Mouse (Mus musculus) layer of hippocampus, adult 8-10 months (tissue): Measurements from ENCODE around the gene Adnp. TPM values are rescaled to one million over a fixed set of nuclear protein-coding genes. Genes with fewer than 3 reads are reported as not detected.
"Not testable (repeated sequence)": the region's sequence is repeated elsewhere in the genome, so short reads cannot be mapped to it uniquely, and the experiment has no call there.

Experiments used
- DNase-seq, 2 experiments: peaks; one replicate each; pipeline ENCODE4 v3.0.0; 2022; ENCODE audit warnings: low spot score in 2 of 2
- microRNA-seq, 2 experiments: library from miRNA; unstranded; fragments of <30 nt; microRNA quantifications; one replicate each; pipeline ENCODE4 v1.2.0; 2022
- total RNA-seq, 4 experiments: library from RNA; stranded (reverse); gene quantifications; 2 replicates each; pipeline ENCODE4 v1.2.4; 2022

The Adnp gene
- total RNA-seq, 4 experiments from 2014 or later, result 69.9 to 88.6 (median 84.4) TPM

DNA sequence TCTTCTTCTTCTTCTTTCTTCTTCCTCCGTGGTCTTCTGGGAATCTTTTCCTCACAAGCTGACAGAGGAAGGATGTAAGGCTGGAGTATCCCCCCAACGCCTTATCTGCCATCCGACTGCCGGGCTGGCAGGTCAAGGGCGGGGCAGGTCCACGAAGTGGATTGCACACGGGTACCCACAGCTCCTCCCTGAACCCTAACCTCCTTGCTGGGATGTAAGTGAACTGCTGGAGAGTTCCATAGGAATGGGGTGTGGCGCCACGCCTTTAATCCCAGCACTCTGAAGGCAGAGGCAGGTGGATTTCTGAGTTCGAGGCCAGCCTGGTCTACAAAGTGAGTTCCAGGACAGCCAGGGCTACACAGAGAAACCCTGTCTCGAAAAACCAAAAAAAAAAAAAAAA lies 48.9 kb downstream of the Adnp start:
- DNase-seq, result not testable (repeated sequence)

DNA sequence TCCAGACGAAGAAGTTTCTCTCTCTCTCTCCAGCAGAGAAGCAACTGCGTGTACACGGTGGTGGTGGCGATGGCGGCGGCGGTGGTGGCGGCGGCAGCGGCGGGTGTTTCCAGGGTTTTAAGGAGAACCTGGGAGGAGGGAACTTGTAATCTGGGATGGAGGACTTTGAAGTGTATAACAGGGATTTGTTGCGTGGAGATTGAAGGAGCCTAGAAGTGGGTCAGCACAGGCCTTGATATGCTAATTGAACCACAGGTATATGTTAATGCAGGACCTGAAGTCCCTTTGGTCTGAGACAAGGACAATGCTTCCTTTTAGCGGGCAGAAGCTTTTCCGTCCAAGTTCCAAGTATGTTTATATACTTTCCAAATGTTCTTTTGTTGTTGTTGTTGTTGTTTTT lies 50.6 kb downstream of the Adnp start:
- no peak for DNase-seq

DNA sequence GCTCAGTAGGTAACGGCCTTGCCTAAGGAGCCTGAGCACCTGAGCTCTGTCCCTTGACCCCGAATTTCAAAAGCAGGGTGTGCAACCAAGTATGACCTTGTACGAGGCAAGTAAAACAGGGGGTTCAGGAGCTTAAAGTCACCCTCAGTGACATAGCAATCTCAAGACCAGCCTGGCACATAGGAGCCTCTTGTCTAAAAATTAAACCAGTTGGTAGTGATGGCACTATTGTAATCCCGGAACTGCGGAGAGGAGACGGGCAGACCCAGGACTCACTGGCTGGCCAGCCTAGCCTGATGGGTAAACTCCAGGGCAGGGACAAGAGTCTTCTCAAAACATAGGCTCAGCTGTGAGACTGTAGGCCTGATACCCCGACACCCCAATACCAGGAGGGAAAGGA lies 51.2 kb downstream of the Adnp start:
- DNase-seq, result no peak

DNA sequence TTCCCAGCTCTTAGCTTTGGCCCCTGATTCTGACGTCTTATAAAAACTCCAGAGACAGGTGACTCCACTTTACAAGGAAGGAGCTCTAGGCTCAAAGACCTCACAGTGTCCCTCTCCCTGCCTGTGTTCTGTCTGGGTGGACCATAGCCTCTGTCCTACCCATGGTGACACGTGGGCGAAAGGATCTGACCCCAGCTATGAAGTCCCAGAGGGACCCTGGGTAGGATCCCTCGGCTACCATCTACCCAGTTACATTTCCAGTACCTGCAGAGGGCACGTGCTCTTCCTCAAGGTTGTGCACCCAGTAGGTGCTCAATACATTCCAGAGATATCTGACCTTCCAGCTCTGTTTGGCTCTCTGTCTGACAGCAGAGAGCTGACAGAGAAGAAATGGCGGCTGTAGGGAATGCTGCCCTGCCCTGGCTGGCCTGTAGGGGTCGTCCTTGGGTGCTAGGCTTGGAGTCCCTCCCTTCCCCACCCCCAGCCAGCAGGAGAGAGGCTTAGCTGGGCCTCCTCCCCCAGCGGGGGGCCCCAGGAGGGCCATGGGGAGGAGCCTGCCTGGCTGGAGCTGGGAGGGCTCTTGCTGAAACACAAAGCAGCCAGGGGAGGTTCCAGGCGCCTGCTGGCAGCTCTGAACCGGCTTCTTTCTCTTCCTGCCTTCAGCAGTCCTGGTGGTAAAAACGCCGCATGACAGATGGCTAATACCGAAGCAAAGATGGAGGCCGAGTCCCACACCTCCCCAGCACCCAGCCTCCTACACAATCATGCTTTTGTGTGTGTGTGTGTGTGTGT lies 52.6 kb downstream of the Adnp start:
- peak; percentile 55 to 61 for DNase-seq

DNA sequence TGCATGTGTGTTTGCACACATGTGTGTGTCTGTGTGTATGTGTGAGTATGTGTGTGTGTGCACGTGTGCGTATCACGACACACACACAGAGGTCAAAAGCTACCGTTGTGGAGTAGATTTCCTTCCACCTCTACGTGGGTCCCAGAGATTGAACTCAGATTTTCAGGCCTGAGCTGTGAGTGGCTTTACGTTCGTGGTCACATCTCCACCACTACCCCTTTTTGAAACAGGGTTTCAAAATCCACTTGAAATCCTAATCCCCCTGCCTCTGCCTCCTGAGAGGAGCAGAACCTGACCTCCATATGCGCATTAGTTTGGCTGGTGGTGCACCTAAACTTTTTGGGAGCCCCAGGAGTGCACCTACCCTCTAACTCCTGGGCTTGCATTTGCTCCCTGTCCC lies 57.7 kb downstream of the Adnp start:
- DNase-seq, result no peak

DNA sequence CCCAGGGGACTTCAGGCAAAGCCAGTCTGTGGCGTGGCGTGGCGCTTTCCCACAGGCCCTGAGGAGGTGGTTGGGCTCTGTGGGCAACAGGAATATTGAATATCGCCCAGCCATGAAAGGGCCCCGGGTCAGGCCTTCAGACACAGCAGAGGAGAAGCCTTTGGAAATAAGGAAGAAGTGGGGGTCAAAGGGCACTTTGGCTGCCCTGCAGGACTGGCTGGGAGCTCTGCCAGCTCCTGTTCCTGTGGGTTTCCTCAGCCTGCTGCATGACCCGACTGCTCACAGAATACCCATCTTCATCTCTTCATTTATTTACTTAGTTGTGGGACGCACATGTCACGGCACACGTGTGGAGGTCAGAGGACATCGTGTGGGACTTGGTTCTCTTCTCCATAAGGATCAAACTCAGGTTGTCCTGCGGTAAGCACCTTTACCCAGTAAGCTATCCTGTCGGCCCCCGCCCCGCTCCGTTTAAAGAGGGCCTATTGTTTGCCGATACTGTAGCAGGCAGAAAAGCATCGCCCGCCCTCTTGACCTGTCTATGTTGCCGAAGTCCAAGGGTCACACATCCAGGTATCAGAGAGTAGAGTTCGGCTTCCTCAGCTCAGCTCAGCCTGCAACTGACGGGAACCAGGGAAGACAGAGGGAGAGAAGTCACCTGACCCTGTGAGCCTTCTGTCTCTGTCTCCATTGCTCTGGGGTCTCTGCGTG lies 59.0 kb downstream of the Adnp start:
- DNase-seq, result no peak

DNA sequence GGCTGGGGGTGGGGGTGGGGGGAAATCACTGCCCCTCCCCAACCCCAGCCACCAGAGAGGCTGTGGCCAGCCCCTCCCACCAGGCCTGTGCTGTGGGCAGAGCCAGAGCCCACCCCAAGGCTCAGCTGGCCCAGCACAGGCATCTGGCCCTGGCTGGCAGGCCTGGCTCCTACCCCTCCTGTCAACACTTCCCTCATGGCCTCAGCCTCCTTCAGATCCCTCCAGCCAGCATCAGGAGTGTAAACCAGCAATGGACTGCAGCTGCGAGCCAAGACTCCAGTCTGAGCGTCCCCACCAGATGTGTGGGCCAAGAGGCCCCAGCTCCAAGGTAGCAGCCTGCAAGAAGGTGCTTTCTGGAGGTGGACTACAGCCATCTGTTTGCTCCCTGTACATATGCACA lies 61.5 kb downstream of the Adnp start:
- DNase-seq, result no peak

DNA sequence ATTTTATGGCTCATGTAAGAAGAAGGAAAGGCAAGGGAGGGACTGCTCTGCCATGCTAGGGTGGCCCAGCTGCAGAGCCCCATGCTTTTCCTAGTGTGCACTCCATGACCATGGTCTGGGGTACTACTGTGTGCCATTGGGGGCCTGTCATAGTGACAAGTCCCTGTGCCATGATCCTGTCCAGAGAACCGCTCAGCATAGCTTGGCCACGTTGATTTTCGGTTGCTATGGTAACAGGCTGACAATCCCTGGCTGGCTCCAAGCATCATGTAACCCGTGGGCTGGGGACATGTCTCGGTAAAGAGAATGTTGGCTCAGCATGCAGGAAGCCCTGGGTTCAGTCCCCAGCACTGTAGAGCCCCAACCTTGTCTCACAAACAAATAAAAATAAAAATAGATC lies 63.1 kb downstream of the Adnp start:
- peak in 1 of 2 experiments; percentile 20 for DNase-seq

DNA sequence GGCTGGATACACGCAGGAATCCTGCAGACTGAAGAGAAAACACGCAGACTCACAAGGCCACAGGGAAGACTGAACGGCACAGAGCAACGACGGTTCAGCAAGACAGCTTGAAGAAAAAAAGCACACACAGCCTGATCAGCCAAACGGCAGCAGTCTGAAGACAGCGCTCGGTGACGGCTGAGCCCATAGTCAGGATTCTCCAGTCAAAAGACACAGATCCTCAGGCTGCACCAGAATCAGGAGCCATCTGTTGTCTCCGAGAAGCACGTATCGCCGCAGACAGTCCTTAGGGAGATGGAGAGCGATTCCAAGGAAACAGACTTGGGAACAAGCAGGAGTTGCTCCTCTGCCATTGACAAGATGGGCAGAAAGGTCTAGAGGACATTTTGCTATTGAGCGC lies 69.8 kb downstream of the Adnp start:
- DNase-seq, result peak; percentile 51 to 62

Small RNA genes lying within 50 kb of the gene (microRNA-seq; reads per million reads assigned to microRNA genes)
- gene Gm24561, result 0 reads per million in 2 experiments

Other genes starting within 250 kb of the Adnp start
- gene Ripor3, start 196.5 kb downstream of the Adnp start, total RNA-seq, result under 1 TPM; 0.14 to 0.18 (median 0.17) TPM
- 1 to 10 TPM; 3.4 to 4.5 (median 4.1) TPM for gene Pard6b, start 126.1 kb downstream of the Adnp start, total RNA-seq
- gene Gm20716, start 23.3 kb upstream of the Adnp start, total RNA-seq, result 10 to 100 TPM; 33.7 to 46.0 (median 35.0) TPM
- gene Dpm1, start 23.5 kb upstream of the Adnp start, total RNA-seq, result 10 to 100 TPM; 48.8 to 66.4 (median 52.7) TPM
- gene Mocs3, start 23.5 kb upstream of the Adnp start, total RNA-seq, result 10 to 100 TPM; 15.6 to 19.8 (median 17.4) TPM
- gene Kcng1, start 74.6 kb upstream of the Adnp start, total RNA-seq, result 10 to 100 TPM; 38.2 to 45.7 (median 42.6) TPM